Mouse (Mus musculus) small intestine, adult 2 months (tissue): ENCODE results near the gene Atf7.

Experiments
- CTCF ChIP-seq: fragments of 200-500 bp; IDR thresholded peaks from 2 replicates; pipeline ENCODE4 v1.5.1; 2012; ENCODE audit warnings: low read depth, mild to moderate bottlenecking, control low read depth, inconsistent platforms, low read length, moderate library complexity, mixed read lengths; ENCODE audit not compliant: insufficient replicate concordance, insufficient read length; ENCODE audit errors: extremely low read depth
- POLR2A ChIP-seq: fragments of 200-500 bp; IDR thresholded peaks from 2 replicates; pipeline ENCODE4 v1.6.1; 2012; ENCODE audit warnings: low read depth, mild to moderate bottlenecking, control low read depth, inconsistent platforms, low read length, moderate library complexity

GRCm38 (mm10) chr15:102499370-102499769, 125.9 kb downstream of the Atf7 start:
- TF ChIP-seq POLR2A (no peak), CTCF (no peak)
